Mouse (Mus musculus) limb, embryonic 10.5 days (tissue): ENCODE measurements around the gene Abhd12. TPM values are rescaled to one million over a fixed set of nuclear protein-coding genes. Genes with fewer than 3 reads are reported as not detected.

Experiments used
- DNase-seq: peaks from one replicate; pipeline ENCODE4 v3.0.0-alpha.2; 2017; ENCODE audit warnings: low spot score
- H3K27ac ChIP-seq: fragments of 300-500 bp; sonication (generic); 2 replicates; pipeline ENCODE4 v1.5.1; 2016; ENCODE audit warnings: mild to moderate bottlenecking
- H3K27me3 ChIP-seq: fragments of 300-500 bp; sonication (generic); 2 replicates; pipeline ENCODE4 v1.6.1; 2016; ENCODE audit warnings: low read depth, mild to moderate bottlenecking; ENCODE audit not compliant: poor library complexity, severe bottlenecking
- H3K36me3 ChIP-seq: fragments of 300-500 bp; sonication (generic); 2 replicates; pipeline ENCODE4 v1.6.1; 2016; ENCODE audit warnings: mild to moderate bottlenecking, moderate library complexity
- H3K4me1 ChIP-seq: fragments of 300-500 bp; sonication (generic); 2 replicates; pipeline ENCODE4 v1.6.1; 2016
- H3K4me3 ChIP-seq: fragments of 300-500 bp; sonication (generic); 2 replicates; pipeline ENCODE4 v1.5.1; 2016; ENCODE audit warnings: mild to moderate bottlenecking, moderate library complexity
- H3K9me3 ChIP-seq: fragments of 300-500 bp; sonication (generic); replicated peaks from 2 replicates; pipeline ENCODE4 v1.6.1; 2016; ENCODE audit warnings: mild to moderate bottlenecking
- WGBS: fragments of 180-500 bp; shearing (Covaris S2); methylation state at CpG from one replicate; pipeline ENCODE4 v1.1.7; 2016; 5-methylcytosine and 5-hydroxymethylcytosine counted together
- polyA plus RNA-seq: library from polyadenylated mRNA; unstranded; fragments of >200 nt; fragmentation: Nextera tagmentation; extraction: Ambion mirVana; gene quantifications from 2 replicates; pipeline ENCODE4 v1.2.1, GENCODE M21; 2016

Abhd12 gene
- polyA plus RNA-seq, 1 experiment from 2014 or later, result 53.0 TPM

DNA sequence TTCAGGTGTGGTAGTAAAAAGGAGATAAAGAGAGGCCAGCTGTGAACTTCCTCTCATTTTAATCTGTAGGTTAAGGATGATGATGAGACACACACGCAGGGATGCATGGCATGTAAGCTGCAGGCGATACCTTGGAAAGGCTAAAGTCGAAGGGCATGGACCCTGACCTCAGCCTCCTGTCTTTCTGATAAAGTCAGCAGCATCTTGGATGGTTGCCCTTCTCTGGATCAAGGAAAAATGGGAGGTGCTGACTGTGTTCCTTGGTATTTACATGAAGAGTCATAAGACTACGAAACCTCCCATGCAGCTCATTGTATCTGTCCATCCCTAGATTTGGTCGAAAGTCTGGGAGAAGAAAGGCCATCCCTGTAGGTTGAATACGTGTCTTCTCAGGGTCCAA lies 4.2 kb downstream of the Abhd12 start:
- WGBS, result 94% methylated on average over 6 of the region's 6 CpGs
- H3K4me3 ChIP-seq, result no peak overlapping the region
- no peak for DNase-seq

DNA sequence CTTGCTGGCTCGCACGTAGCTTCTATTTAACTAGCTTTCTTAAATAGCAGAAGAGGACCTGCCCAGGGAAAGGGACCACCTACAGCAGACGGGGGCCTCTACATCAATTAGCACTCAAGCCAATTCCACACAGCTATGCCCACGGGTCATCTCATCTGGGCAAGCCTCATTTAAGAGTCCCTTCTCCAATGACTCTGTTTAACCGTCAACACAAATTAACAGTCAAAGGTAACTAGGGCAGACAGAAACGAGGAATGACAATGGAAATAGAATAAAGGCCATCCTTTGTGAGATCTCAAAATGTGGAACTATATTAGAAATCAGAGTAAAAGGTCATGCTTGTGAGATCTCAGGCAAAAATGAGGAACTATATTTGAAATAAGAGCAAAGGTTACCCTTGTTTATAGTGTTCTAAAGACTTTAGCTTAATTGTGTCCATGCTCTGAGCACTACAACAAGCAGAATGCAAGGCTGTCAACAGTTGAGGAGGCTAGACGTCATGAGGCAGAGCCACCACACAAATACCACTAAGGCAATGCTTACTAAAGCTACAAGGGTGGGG lies 8.8 kb downstream of the Abhd12 start:
- Histone ChIP-seq H3K4me1 (no peaks in the 10 kb centered on the region; the same call in 1 of the 2 replicates), H3K27ac (no peak overlapping the region), H3K4me3 (no peak overlapping the region), H3K9me3 (no peaks in the 10 kb centered on the region), H3K36me3 (peaks cover 7% of the 10 kb centered on the region), H3K27me3 (no peaks in the 10 kb centered on the region)
- no peak for DNase-seq
- 86% methylated on average over 7 of the region's 7 CpGs for WGBS

More for the DNA sequence above, 4.2 kb downstream of the Abhd12 start:
- Histone ChIP-seq H3K9me3 (no peaks in the 10 kb centered on the region), H3K27ac (no peak overlapping the region), H3K36me3 (peaks cover 7% of the 10 kb centered on the region), H3K27me3 (no peaks in the 10 kb centered on the region), H3K4me1 (peaks cover 20% of the 10 kb centered on the region)

DNA sequence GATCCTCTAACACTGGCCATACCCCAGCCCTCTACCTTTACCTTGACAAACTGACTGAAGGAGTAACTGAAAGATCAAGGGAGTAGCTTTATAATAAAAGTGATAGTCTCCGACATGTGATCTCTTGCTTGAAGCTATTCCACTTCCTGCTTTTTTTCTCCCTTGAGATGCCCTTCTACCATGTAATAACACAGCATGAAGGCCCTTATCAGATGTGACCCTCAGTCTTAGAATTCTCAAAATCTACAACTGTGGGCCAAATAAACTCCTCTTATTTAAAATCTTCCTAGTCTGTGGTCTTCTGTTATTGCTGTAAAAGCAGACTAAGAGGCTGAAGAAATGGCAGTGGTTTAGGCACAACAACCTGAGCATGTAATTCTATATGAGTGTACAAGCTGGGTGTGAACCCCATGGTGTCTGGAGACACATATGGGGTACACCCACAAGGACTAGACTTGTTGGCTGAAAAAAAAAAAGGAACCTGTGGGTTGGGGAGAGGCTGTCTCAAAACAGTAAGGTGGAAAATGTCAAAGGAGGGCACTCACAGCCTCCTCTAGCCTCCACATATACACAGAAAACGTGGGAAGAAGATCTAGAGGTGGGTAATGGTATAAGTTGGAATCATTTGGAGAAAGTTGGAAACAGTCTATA lies 9.8 kb downstream of the Abhd12 start:
- no peaks in the 10 kb centered on the region for H3K36me3 ChIP-seq
- 90% methylated on average over 2 of the region's 2 CpGs for WGBS
- H3K9me3 ChIP-seq, result no peaks in the 10 kb centered on the region
- DNase-seq, result no peak
- H3K4me3 ChIP-seq, result no peak overlapping the region
- H3K27ac ChIP-seq, result no peak overlapping the region
- no peaks in the 10 kb centered on the region for H3K27me3 ChIP-seq
- no peaks in the 10 kb centered on the region; the same call in 1 of the 2 replicates for H3K4me1 ChIP-seq

GRCm38 (mm10) chr2:150887370-150887769 lies 17.2 kb downstream of the Abhd12 start:
- H3K4me1 ChIP-seq, result no peaks in the 10 kb centered on the region
- H3K27ac ChIP-seq, result no peak overlapping the region
- no peaks in the 10 kb centered on the region for H3K27me3 ChIP-seq
- H3K4me3 ChIP-seq, result no peak overlapping the region
- no peak for DNase-seq
- no peaks in the 10 kb centered on the region for H3K9me3 ChIP-seq
- 83% methylated on average over 2 of the region's 2 CpGs for WGBS
- peaks cover 14% of the 10 kb centered on the region; the same call in 1 of the 2 replicates for H3K36me3 ChIP-seq

DNA sequence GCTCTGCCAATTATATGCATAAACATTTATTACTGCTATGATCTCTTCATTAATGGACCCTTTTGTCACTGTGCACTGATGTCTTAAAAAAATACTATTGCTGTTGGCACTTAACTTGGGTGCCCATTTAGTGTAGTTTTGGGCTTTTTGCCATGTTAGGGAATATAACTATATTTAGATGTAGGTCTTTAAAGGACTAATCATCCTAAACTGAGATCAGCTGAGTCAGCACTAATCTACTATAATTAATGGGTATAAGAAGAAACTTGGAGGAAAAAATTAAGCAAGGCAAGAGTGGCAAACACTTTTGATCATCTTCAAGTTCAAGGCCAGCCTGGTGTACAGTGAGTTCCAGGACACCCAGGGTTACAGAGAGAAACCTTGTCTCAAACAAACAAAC lies 18.2 kb downstream of the Abhd12 start:
- peaks cover 14% of the 10 kb centered on the region; the same call in 1 of the 2 replicates for H3K36me3 ChIP-seq
- DNase-seq, result no peak
- H3K27me3 ChIP-seq, result no peaks in the 10 kb centered on the region
- no peak overlapping the region for H3K27ac ChIP-seq
- H3K4me3 ChIP-seq, result no peak overlapping the region
- no peaks in the 10 kb centered on the region for H3K9me3 ChIP-seq
- H3K4me1 ChIP-seq, result no peaks in the 10 kb centered on the region

DNA sequence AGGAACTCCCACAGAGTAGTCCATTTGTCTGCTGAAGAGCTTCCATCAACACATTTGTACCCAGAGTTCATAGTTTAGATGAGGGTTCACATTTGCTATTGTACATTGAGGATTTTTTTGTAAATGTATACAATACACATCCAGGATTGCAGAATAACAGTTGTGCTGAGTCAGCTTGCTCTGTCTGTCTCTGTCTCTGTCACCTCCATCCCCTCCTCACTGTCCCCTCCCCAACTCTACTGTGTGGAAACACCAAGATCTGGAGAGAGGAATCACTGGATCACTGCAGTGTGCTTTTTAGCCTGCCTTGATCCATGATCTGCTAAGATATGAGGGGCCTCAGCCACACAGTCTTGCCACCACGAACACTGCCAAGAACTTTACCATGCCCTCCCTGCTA lies 18.7 kb downstream of the Abhd12 start:
- 88% methylated on average over 1 of the region's 1 CpGs for WGBS
- Histone ChIP-seq H3K9me3 (no peaks in the 10 kb centered on the region), H3K4me1 (no peaks in the 10 kb centered on the region), H3K4me3 (no peak overlapping the region), H3K27ac (no peak overlapping the region), H3K36me3 (peaks cover 14% of the 10 kb centered on the region; the same call in 1 of the 2 replicates), H3K27me3 (no peaks in the 10 kb centered on the region)
- DNase-seq, result no peak

GRCm38 (mm10) chr2:150884779-150885110 lies 19.8 kb downstream of the Abhd12 start:
- no peak overlapping the region for H3K4me3 ChIP-seq
- DNase-seq, result no peak
- H3K4me1 ChIP-seq, result no peaks in the 10 kb centered on the region
- 91% methylated on average over 1 of the region's 1 CpGs for WGBS
- peaks cover 14% of the 10 kb centered on the region; the same call in 1 of the 2 replicates for H3K36me3 ChIP-seq
- H3K27me3 ChIP-seq, result no peaks in the 10 kb centered on the region
- no peaks in the 10 kb centered on the region for H3K9me3 ChIP-seq
- no peak overlapping the region for H3K27ac ChIP-seq

- no peaks in the 10 kb centered on the region for H3K9me3 ChIP-seq
- WGBS, result 94% methylated on average over 8 of the region's 8 CpGs
- no peak for DNase-seq
- no peak overlapping the region for H3K4me3 ChIP-seq
- H3K4me1 ChIP-seq, result no peaks in the 10 kb centered on the region
- no peaks in the 10 kb centered on the region for H3K27me3 ChIP-seq
- H3K36me3 ChIP-seq, result peaks cover 14% of the 10 kb centered on the region; the same call in 1 of the 2 replicates
- no peak overlapping the region for H3K27ac ChIP-seq
These were observed 20.3 kb downstream of the Abhd12 start for GRCm38 (mm10) chr2:150884075-150884778.

GRCm38 (mm10) chr2:150877561-150877960 lies 27.0 kb downstream of the Abhd12 start:
- DNase-seq, result no peak
- Histone ChIP-seq H3K9me3 (no peaks in the 10 kb centered on the region), H3K36me3 (0 out of 2 replicates have a peak, but pooled peaks cover 7% of the 10 kb centered on the region), H3K4me3 (no peak overlapping the region), H3K4me1 (no peaks in the 10 kb centered on the region), H3K27me3 (no peaks in the 10 kb centered on the region), H3K27ac (no peak overlapping the region)
- 95% methylated on average over 4 of the region's 4 CpGs for WGBS

GRCm38 (mm10) chr2:150875226-150875625 lies 29.3 kb downstream of the Abhd12 start:
- H3K36me3 ChIP-seq, result 0 out of 2 replicates have a peak, but pooled peaks cover 7% of the 10 kb centered on the region
- WGBS, result 98% methylated on average over 1 of the region's 1 CpGs
- no peak for DNase-seq

DNA sequence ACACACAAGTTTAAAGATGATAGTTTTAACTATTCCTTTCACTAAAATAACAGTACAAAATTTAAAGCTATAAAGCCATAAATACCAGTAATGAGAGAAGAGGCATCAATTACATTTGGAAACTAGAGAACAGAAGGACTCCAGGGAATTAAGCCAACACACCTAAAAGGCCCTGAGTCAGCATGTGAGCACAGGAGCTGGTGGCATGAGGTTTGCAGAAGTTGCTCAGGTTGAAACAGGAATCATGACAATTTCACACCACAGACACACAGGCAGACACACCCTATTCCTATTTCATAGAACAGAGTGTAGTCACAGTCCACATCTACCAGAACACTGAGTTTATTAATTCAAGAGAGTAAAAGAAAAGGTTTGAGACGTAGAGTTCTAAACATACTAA lies 30.0 kb downstream of the Abhd12 start:
- Histone ChIP-seq H3K36me3 (0 out of 2 replicates have a peak, but pooled peaks cover 7% of the 10 kb centered on the region), H3K9me3 (no peaks in the 10 kb centered on the region), H3K4me3 (no peak overlapping the region), H3K27me3 (no peaks in the 10 kb centered on the region), H3K27ac (no peak overlapping the region), H3K4me1 (no peaks in the 10 kb centered on the region)
- DNase-seq, result no peak
- WGBS, result 84% methylated on average over 1 of the region's 1 CpGs

More at GRCm38 (mm10) chr2:150875226-150875625, 29.3 kb downstream of the Abhd12 start:
- no peaks in the 10 kb centered on the region for H3K9me3 ChIP-seq
- H3K27me3 ChIP-seq, result no peaks in the 10 kb centered on the region
- H3K4me1 ChIP-seq, result no peaks in the 10 kb centered on the region
- H3K27ac ChIP-seq, result no peak overlapping the region
- H3K4me3 ChIP-seq, result no peak overlapping the region

DNA sequence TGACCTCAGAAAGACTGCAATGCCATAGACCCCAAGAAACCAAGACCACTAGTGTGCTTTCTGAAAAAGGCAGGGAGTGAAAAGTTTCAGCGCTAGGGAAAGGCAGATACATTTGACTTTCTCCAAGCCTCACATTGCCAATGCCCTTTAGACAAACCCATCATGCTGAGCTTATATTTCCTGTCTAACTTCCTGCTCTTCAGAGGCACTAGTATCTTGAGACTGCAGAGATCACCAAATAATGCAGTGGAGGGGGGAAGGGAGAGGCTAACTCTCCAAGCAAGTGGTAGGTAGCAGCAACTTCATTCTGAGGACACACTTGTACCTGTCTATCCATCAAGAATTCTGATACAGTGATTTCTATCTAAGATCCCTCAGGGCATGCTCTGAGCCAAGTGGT lies 35.1 kb downstream of the Abhd12 start:
- Histone ChIP-seq H3K36me3 (no peaks in the 10 kb centered on the region), H3K27me3 (no peaks in the 10 kb centered on the region), H3K4me3 (no peak overlapping the region), H3K27ac (no peak overlapping the region), H3K4me1 (no peaks in the 10 kb centered on the region), H3K9me3 (no peaks in the 10 kb centered on the region)
- DNase-seq, result no peak
- 97% methylated on average over 1 of the region's 1 CpGs for WGBS

GRCm38 (mm10) chr2:150867021-150867420 lies 37.5 kb downstream of the Abhd12 start:
- WGBS, result 96% methylated on average over 2 of the region's 2 CpGs
- DNase-seq, result no peak

More at GRCm38 (mm10) chr2:150867021-150867420, 37.5 kb downstream of the Abhd12 start:
- H3K36me3 ChIP-seq, result no peaks in the 10 kb centered on the region
- no peak overlapping the region for H3K27ac ChIP-seq
- no peaks in the 10 kb centered on the region for H3K4me1 ChIP-seq
- H3K9me3 ChIP-seq, result no peaks in the 10 kb centered on the region
- H3K27me3 ChIP-seq, result no peaks in the 10 kb centered on the region
- H3K4me3 ChIP-seq, result no peak overlapping the region
